Mouse (Mus musculus) kidney, postnatal 4 days (tissue): ENCODE data around the gene Psg23.
"Not testable (repeated sequence)": the region's sequence is repeated elsewhere in the genome, so short reads cannot be mapped to it uniquely, and the experiment has no call there.

Experiments
- DNase-seq, 2 experiments: peaks; one replicate each; pipeline ENCODE4 v3.0.0; 2021; ENCODE audit warnings: mixed read lengths in 2 of 2

The Psg23 gene

DNA sequence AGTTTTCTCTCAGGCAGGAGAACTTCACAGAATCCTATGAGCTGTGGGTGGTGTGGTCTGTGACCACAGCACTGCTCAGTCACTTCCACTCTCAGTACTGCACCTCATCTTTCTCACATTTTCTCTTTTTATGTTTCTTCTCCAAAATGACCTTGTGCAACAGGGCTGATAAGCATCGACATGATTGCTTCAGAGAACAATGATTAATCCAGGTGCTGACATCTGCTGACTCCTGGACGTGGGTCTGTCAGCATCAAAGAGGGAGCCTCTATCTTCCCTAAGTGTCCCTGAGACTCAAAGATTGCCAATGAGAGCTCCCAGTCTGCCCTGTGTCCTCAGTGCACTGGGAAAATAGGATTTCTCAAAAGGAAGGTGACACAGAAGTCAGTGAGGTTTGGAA lies at the start of gene Psg23:
TSS of gene Psg23 (minus strand) at position 101 of the 400 bp plus-strand sequence.
- not testable (repeated sequence) for DNase-seq

DNA sequence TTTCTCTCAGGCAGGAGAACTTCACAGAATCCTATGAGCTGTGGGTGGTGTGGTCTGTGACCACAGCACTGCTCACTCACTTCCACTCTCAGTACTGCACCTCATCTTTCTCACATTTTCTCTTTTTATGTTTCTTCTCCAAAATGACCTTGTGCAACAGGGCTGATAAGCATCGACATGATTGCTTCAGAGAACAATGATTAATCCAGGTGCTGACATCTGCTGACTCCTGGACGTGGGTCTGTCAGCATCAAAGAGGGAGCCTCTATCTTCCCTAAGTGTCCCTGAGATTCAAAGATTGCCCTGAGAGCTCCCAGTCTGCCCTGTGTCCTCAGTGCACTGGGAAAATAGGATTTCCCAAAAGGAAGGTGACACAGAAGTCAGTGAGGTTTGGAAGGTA lies 40.3 kb upstream of the Psg23 start, which contains the start of gene Psg21:
TSS of gene Psg21 (minus strand) at position 101 of the 400 bp plus-strand sequence.
- DNase-seq = not testable (repeated sequence)

DNA sequence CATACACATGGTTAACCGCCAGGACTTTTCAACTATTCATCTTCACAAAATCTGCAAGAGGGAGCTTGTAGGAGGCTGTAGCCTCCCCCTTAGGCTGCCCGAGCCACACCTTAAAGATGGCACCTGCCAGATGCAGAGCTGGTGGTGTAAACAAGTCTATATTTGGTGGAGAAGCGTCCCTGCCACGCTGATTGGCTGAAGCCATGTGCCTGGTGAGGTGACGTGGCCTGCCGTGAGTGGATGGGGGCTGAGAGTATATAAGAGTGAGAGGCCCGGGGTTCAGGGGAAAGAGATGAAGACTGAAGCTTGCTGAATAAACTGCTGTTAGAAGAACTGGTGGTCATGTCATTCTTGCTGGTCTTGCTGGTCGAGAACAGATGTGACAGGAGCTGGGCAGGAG lies 10.6 kb upstream of the Psg23 start:
- DNase-seq = not testable (repeated sequence)

DNA sequence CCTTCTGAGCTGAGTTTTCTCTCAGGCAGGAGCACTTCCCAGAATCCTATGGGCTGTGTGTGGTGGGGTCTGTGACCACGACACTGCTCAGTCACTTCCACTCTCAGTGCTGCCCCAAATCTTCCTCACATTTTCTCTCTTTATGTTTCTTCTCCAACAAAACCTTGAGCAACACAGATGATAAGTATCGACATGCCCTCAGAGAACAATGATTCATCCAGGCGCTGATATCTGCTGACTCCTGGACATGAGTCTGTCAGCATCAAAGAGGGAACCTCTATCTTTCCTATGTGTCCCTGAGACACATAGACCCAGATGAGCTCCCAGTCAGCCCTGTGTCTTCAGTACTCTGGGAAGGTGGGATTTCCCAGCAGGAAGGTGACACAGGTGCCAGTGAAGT lies 49.1 kb downstream of the Psg23 start, which contains the start of gene Psg27:
TSS of gene Psg27 (minus strand) at position 101 of the 400 bp plus-strand sequence.
- no peak for DNase-seq

DNA sequence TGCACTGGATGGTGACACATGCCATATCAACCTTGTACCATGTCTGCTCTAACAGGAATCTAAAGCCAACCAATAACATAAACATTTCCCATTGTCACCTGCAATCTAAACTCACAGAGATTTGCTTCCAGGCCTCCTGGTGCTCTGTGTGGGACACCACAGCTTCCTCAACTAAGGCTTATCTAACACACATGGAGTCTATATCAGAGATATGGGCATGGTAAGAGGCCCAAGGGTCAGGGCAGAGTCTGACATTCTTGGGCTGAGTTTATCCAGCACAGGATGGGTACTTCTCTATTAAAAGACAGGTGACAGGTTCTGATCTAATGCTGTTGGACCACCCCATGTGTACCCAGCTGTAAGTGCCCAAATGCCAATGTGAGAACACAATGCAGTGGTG lies 56.5 kb downstream of the Psg23 start:
- DNase-seq = no peak
